Mouse (Mus musculus) midbrain, embryonic 11.5 days (tissue): ENCODE results near the gene Flt3. TPM values are rescaled to one million over a fixed set of nuclear protein-coding genes. Genes with fewer than 3 reads are reported as not detected.
A peak's percentile ranks its signal among the peaks of the same experiment; 100 is the strongest.

Experiments used
- ATAC-seq: fragments of 200-750 bp; cut with Nextera tagmentation; 2 replicates; pipeline ENCODE4 v1.8.0; 2017; ENCODE audit warnings: moderate TSS enrichment, moderate library complexity; ENCODE audit not compliant: low FRiP score
- DNase-seq: peaks from one replicate; pipeline ENCODE4 v3.0.0; 2015; ENCODE audit warnings: low spot score; ENCODE audit errors: missing footprints
- H3K27ac ChIP-seq: fragments of 300-500 bp; sonication (generic); 2 replicates; pipeline ENCODE4 v1.5.1; 2014; ENCODE audit warnings: low read depth, low read length
- H3K27me3 ChIP-seq: fragments of 300-500 bp; sonication (generic); 2 replicates; pipeline ENCODE4 v1.6.1; 2014; ENCODE audit warnings: mild to moderate bottlenecking, low read length, moderate library complexity, mixed read lengths; ENCODE audit not compliant: control insufficient read depth, insufficient read depth
- H3K36me3 ChIP-seq: fragments of 300-500 bp; sonication (generic); 2 replicates; pipeline ENCODE4 v1.6.1; 2014; ENCODE audit warnings: mild to moderate bottlenecking, low read length, moderate library complexity, mixed read lengths; ENCODE audit not compliant: control insufficient read depth, insufficient read depth
- H3K4me1 ChIP-seq: fragments of 300-500 bp; sonication (generic); 2 replicates; pipeline ENCODE4 v1.6.1; 2014; ENCODE audit warnings: low read length; ENCODE audit not compliant: control insufficient read depth, insufficient read depth
- H3K4me2 ChIP-seq: fragments of 300-500 bp; sonication (generic); 2 replicates; pipeline ENCODE4 v1.6.1; 2014; ENCODE audit warnings: mild to moderate bottlenecking, moderate library complexity
- H3K4me3 ChIP-seq: fragments of 300-500 bp; sonication (generic); 2 replicates; pipeline ENCODE4 v1.5.1; 2014; ENCODE audit warnings: low read depth, low read length
- H3K9ac ChIP-seq: fragments of 300-500 bp; sonication (generic); 2 replicates; pipeline ENCODE4 v1.6.1; 2014; ENCODE audit warnings: low read length
- H3K9me3 ChIP-seq: fragments of 300-500 bp; sonication (generic); 2 replicates; pipeline ENCODE4 v1.6.1; 2016; ENCODE audit warnings: low read length; ENCODE audit not compliant: control insufficient read depth
- WGBS: fragments of 180-500 bp; shearing (Covaris S2); extraction: QIAGEN DNeasy Blood & Tissue Kit; methylation state at CpG from one replicate; pipeline ENCODE4 v1.1.7; 2014; 5-methylcytosine and 5-hydroxymethylcytosine counted together
- polyA plus RNA-seq: library from polyadenylated mRNA; unstranded; fragments of >200 nt; fragmentation: Nextera tagmentation; extraction: Ambion mirVana; gene quantifications from 2 replicates; pipeline ENCODE4 v1.2.1, GENCODE M21; 2014

The Flt3 gene
- polyA plus RNA-seq, 1 experiment from 2014 or later = 0.05 TPM

- Histone ChIP-seq H3K27ac (no peak overlapping the region), H3K4me2 (no peak overlapping the region), H3K9ac (no peak overlapping the region), H3K27me3 (no peaks in the 10 kb centered on the region), H3K9me3 (no peaks in the 10 kb centered on the region), H3K36me3 (no peaks in the 10 kb centered on the region), H3K4me3 (no peak overlapping the region), H3K4me1 (no peaks in the 10 kb centered on the region)
- DNase-seq (no peak), ATAC-seq (no peak)
- 99% methylated on average over 6 of the region's 6 CpGs for WGBS
These were observed 32.1 kb downstream of the Flt3 start for GRCm38 (mm10) chr5:147368221-147368620.

- no peaks in the 10 kb centered on the region for H3K27me3 ChIP-seq
- no peak overlapping the region for H3K27ac ChIP-seq
- no peak overlapping the region for H3K4me3 ChIP-seq
- H3K36me3 ChIP-seq = no peaks in the 10 kb centered on the region
- H3K4me1 ChIP-seq = no peaks in the 10 kb centered on the region
- H3K9ac ChIP-seq = no peak overlapping the region
- no peak for DNase-seq
- ATAC-seq = no peak
- no peak overlapping the region for H3K4me2 ChIP-seq
- no peaks in the 10 kb centered on the region for H3K9me3 ChIP-seq
- 78% methylated on average over 16 of the region's 16 CpGs for WGBS
These were observed 34.1 kb downstream of the Flt3 start for GRCm38 (mm10) chr5:147365995-147366765.

- H3K27me3 ChIP-seq = no peaks in the 10 kb centered on the region
- no peak overlapping the region for H3K27ac ChIP-seq
- ATAC-seq (no peak), DNase-seq (no peak)
- H3K9me3 ChIP-seq = no peaks in the 10 kb centered on the region
- no peak overlapping the region for H3K4me2 ChIP-seq
- no peaks in the 10 kb centered on the region for H3K4me1 ChIP-seq
- H3K9ac ChIP-seq = no peak overlapping the region
- WGBS = 81% methylated on average over 12 of the region's 12 CpGs
- H3K4me3 ChIP-seq = no peak overlapping the region
- no peaks in the 10 kb centered on the region for H3K36me3 ChIP-seq
These were observed 37.2 kb downstream of the Flt3 start for GRCm38 (mm10) chr5:147363054-147363453.

GRCm38 (mm10) chr5:147358481-147358880 lies 41.8 kb downstream of the Flt3 start:
- Histone ChIP-seq H3K27ac (no peak overlapping the region), H3K27me3 (no peaks in the 10 kb centered on the region), H3K9me3 (no peaks in the 10 kb centered on the region), H3K9ac (no peak overlapping the region), H3K36me3 (no peaks in the 10 kb centered on the region), H3K4me1 (no peaks in the 10 kb centered on the region), H3K4me3 (no peak overlapping the region), H3K4me2 (no peak overlapping the region)
- DNase-seq (no peak), ATAC-seq (no peak)
- WGBS = 92% methylated on average over 11 of the region's 11 CpGs

GRCm38 (mm10) chr5:147357536-147357935 lies 42.8 kb downstream of the Flt3 start:
- no peaks in the 10 kb centered on the region for H3K9me3 ChIP-seq
- no peaks in the 10 kb centered on the region for H3K4me1 ChIP-seq
- H3K27me3 ChIP-seq = no peaks in the 10 kb centered on the region
- DNase-seq (peak; percentile 86), ATAC-seq (no peak)
- H3K36me3 ChIP-seq = no peaks in the 10 kb centered on the region
- no peak overlapping the region for H3K9ac ChIP-seq
- 50% methylated on average over 3 of the region's 3 CpGs for WGBS
- H3K27ac ChIP-seq = no peak overlapping the region
- H3K4me3 ChIP-seq = no peak overlapping the region
- H3K4me2 ChIP-seq = no peak overlapping the region

GRCm38 (mm10) chr5:147356260-147357055 lies 43.8 kb downstream of the Flt3 start:
- ATAC-seq = no peak
- Histone ChIP-seq H3K27me3 (no peaks in the 10 kb centered on the region), H3K4me1 (no peaks in the 10 kb centered on the region), H3K36me3 (no peaks in the 10 kb centered on the region), H3K27ac (no peak overlapping the region), H3K4me2 (no peak overlapping the region), H3K4me3 (no peak overlapping the region), H3K9ac (no peak overlapping the region), H3K9me3 (no peaks in the 10 kb centered on the region)
- no peak for DNase-seq
- WGBS = 91% methylated on average over 13 of the region's 13 CpGs

GRCm38 (mm10) chr5:147355788-147356187 lies 44.5 kb downstream of the Flt3 start:
- WGBS = 81% methylated on average over 3 of the region's 3 CpGs
- Histone ChIP-seq H3K27ac (no peak overlapping the region), H3K9ac (no peak overlapping the region), H3K27me3 (no peaks in the 10 kb centered on the region), H3K4me1 (no peaks in the 10 kb centered on the region), H3K4me2 (no peak overlapping the region), H3K9me3 (no peaks in the 10 kb centered on the region), H3K36me3 (no peaks in the 10 kb centered on the region), H3K4me3 (no peak overlapping the region)
- DNase-seq (no peak), ATAC-seq (no peak)

GRCm38 (mm10) chr5:147354985-147355384 lies 45.3 kb downstream of the Flt3 start:
- WGBS = 78% methylated on average over 8 of the region's 8 CpGs
- Histone ChIP-seq H3K4me3 (no peak overlapping the region), H3K27ac (no peak overlapping the region), H3K27me3 (no peaks in the 10 kb centered on the region), H3K4me1 (no peaks in the 10 kb centered on the region), H3K36me3 (no peaks in the 10 kb centered on the region), H3K4me2 (no peak overlapping the region), H3K9me3 (no peaks in the 10 kb centered on the region), H3K9ac (no peak overlapping the region)
- no peak for ATAC-seq
- no peak for DNase-seq

GRCm38 (mm10) chr5:147354161-147354780 lies 46.0 kb downstream of the Flt3 start:
- no peak overlapping the region for H3K27ac ChIP-seq
- no peak for ATAC-seq
- 70% methylated on average over 17 of the region's 17 CpGs for WGBS
- DNase-seq = no peak
- no peaks in the 10 kb centered on the region for H3K4me1 ChIP-seq
- H3K27me3 ChIP-seq = no peaks in the 10 kb centered on the region
- H3K9ac ChIP-seq = no peak overlapping the region
- no peak overlapping the region for H3K4me3 ChIP-seq
- H3K36me3 ChIP-seq = no peaks in the 10 kb centered on the region
- H3K9me3 ChIP-seq = no peaks in the 10 kb centered on the region
- H3K4me2 ChIP-seq = no peak overlapping the region
